In genomic region chr19:43087216-43087615, GRCm38 (mm10) we compare ENCODE assay signal across 21 mouse cellular contexts.
DNase-seq lines count a peak whose midpoint lies in the region; ATAC-seq and TF ChIP-seq lines count a peak whose summit lies in the region.
"Had no signal": no experiment of that assay in that cellular context is flagged by ENCODE, and none has a peak within 500 bp of the region (broad histone marks: within the 10 kb centered on the region; RNA-seq: fewer than 3 reads in every experiment).

No protein-coding gene starts in this region.

- no peak for TF ChIP-seq CTCF in intestine, postnatal 0 days (IDR thresholded peaks at IDR 0.05; ENCODE audit: low read depth)
- no peak for TF ChIP-seq CTCF in lung, embryonic 14.5 days (IDR thresholded peaks at IDR 0.05; ENCODE audit: low read depth)

- H3K4me2 ChIP-seq in intestine, embryonic 15.5 days (replicated peaks), result no peak overlapping the region
- no peak overlapping the region for H3K4me2 ChIP-seq in intestine, postnatal 0 days (replicated peaks; ENCODE audit: low read depth)
- no peak overlapping the region for H3K4me2 ChIP-seq in lung, embryonic 14.5 days
- no peak overlapping the region for H3K4me2 ChIP-seq in lung, embryonic 15.5 days

- H3K27me3 ChIP-seq in intestine, embryonic 15.5 days (replicated peaks), result no peaks in the 10 kb centered on the region
- H3K27me3 ChIP-seq in intestine, postnatal 0 days (replicated peaks; ENCODE audit: control insufficient read depth, insufficient read depth, low read length), result no peaks in the 10 kb centered on the region
- H3K27me3 ChIP-seq in lung, embryonic 14.5 days (ENCODE audit: insufficient read depth, low read length), result no peaks in the 10 kb centered on the region
- no peaks in the 10 kb centered on the region for H3K27me3 ChIP-seq in lung, embryonic 15.5 days
- H3K27me3 ChIP-seq: CH12.LX had no signal

- no peak overlapping the region for H3K27ac ChIP-seq in intestine, embryonic 15.5 days
- H3K27ac ChIP-seq in intestine, postnatal 0 days (ENCODE audit: low read depth, low read length), result no peak overlapping the region
- H3K27ac ChIP-seq in lung, embryonic 14.5 days (ENCODE audit: low read depth), result no peak overlapping the region
- H3K27ac ChIP-seq in lung, embryonic 15.5 days, result no peak overlapping the region

- peak; percentile 36; the same call in 1 of the 2 replicates for ATAC-seq in intestine, embryonic 15.5 days
- no peak for ATAC-seq in intestine, postnatal 0 days
- ATAC-seq in lung, embryonic 14.5 days (ENCODE audit: insufficient read depth), result peak; percentile 74
- ATAC-seq in lung, embryonic 15.5 days (ENCODE audit: borderline replicate concordance, extremely low read depth, low FRiP score, low TSS enrichment), result 0 out of 2 replicates have a peak, but pooled peaks have one; percentile 5
- ATAC-seq: activated CD4-positive, CD25-positive, alpha-beta regulatory T cell, adult 4 months; CD4-positive, CD25-positive, alpha-beta regulatory T cell, adult 4 months; Patski had no signal

- H3K9ac ChIP-seq in intestine, embryonic 15.5 days, result no peak overlapping the region
- H3K9ac ChIP-seq in intestine, postnatal 0 days (ENCODE audit: low read depth, low read length), result no peak overlapping the region
- no peak overlapping the region for H3K9ac ChIP-seq in lung, embryonic 14.5 days
- H3K9ac ChIP-seq in lung, embryonic 15.5 days, result no peak overlapping the region

- no peaks in the 10 kb centered on the region for H3K36me3 ChIP-seq in intestine, embryonic 15.5 days
- no peaks in the 10 kb centered on the region for H3K36me3 ChIP-seq in intestine, postnatal 0 days (ENCODE audit: control insufficient read depth, insufficient read depth)
- H3K36me3 ChIP-seq in lung, embryonic 14.5 days (ENCODE audit: insufficient read depth), result no peaks in the 10 kb centered on the region
- H3K36me3 ChIP-seq in lung, embryonic 15.5 days, result no peaks in the 10 kb centered on the region
- H3K36me3 ChIP-seq: G1E had no signal

- no peak overlapping the region for H3K4me3 ChIP-seq in intestine, embryonic 15.5 days (replicated peaks)
- no peak overlapping the region for H3K4me3 ChIP-seq in intestine, postnatal 0 days (ENCODE audit: low read depth, low read length)
- H3K4me3 ChIP-seq in lung, embryonic 14.5 days (ENCODE audit: low read depth, low read length), result no peak overlapping the region
- H3K4me3 ChIP-seq in lung, embryonic 15.5 days, result no peak overlapping the region

- 73% methylated on average over 3 of the region's 3 CpGs for WGBS in intestine, embryonic 15.5 days
- 77% methylated on average over 3 of the region's 3 CpGs for WGBS in intestine, postnatal 0 days
- WGBS in lung, embryonic 14.5 days, result 62% methylated on average over 3 of the region's 3 CpGs
- WGBS in lung, embryonic 15.5 days, result 68% methylated on average over 3 of the region's 3 CpGs

- H3K9me3 ChIP-seq in intestine, embryonic 15.5 days, result no peaks in the 10 kb centered on the region
- H3K9me3 ChIP-seq in intestine, postnatal 0 days (ENCODE audit: control insufficient read depth), result no peaks in the 10 kb centered on the region
- no peaks in the 10 kb centered on the region for H3K9me3 ChIP-seq in lung, embryonic 14.5 days (ENCODE audit: low read depth, low read length)
- H3K9me3 ChIP-seq in lung, embryonic 15.5 days, result no peaks in the 10 kb centered on the region
- H3K9me3 ChIP-seq: G1E had no signal

- H3K4me1 ChIP-seq in intestine, embryonic 15.5 days (replicated peaks), result no peaks in the 10 kb centered on the region
- no peaks in the 10 kb centered on the region for H3K4me1 ChIP-seq in intestine, postnatal 0 days (replicated peaks; ENCODE audit: control insufficient read depth, insufficient read depth, low read length)
- no peaks in the 10 kb centered on the region for H3K4me1 ChIP-seq in lung, embryonic 14.5 days (ENCODE audit: insufficient read depth)
- no peaks in the 10 kb centered on the region for H3K4me1 ChIP-seq in lung, embryonic 15.5 days

- DNase-seq in lung, embryonic 14.5 days, result peak; percentile 79
- DNase-seq in lung, postnatal 10 days, result no peak
- no peak for DNase-seq in lung, postnatal 25 days (ENCODE audit: low spot score)
- DNase-seq: adrenal gland, adult 2 months; adrenal gland, adult 8-10 months; adrenal gland, postnatal 10 days; adrenal gland, postnatal 14 days; adrenal gland, postnatal 25 days; adrenal gland, postnatal 36 days; B cell, adult 2 months; cerebellum, adult 11 months; cerebellum, adult 11-12 months; cerebellum, adult 18-20 months had no signal
